Mouse (Mus musculus): ENCODE results near the gene Opcml. TPM values are rescaled to one million over a fixed set of nuclear protein-coding genes. Genes with fewer than 3 reads are reported as not detected.

Gene Opcml
- total and polyA plus RNA-seq, 2 experiments: under 0.01 TPM; not detected in 1

DNA sequence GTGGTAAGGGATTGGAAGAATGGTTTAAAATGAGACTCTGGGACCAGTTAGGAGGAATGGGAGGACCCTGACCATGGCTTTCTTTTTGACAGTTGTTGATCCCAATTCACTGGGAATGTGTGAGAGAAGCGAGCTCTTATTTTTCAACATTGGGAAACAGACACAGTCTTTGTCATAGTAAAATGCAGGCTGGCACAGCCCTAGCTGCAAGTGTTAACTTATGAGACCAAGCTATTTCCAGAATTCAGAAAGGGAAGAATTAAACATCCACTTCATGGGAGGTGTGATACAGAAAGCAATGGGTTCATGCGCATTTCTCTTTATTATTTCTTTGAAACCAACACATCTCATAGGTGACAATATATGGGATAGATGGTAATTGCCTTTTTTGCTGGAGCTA lies 947.4 kb downstream of the Opcml start:
- Histone ChIP-seq H3K27ac (replicated peaks; ENCODE audit: insufficient read depth, low read depth, low read length) (no peak overlapping the region), H3K4me3 (ENCODE audit: insufficient read depth, low read depth, low read length) (no peak overlapping the region), H3K4me1 (ENCODE audit: control insufficient read depth, insufficient read depth, low read length) (no peaks in the 10 kb centered on the region), H3K27me3 (ENCODE audit: control insufficient read depth, insufficient read depth, low read length) (no peaks in the 10 kb centered on the region), H3K79me2 (ENCODE audit: control insufficient read depth, insufficient read depth, low read length) (no peaks in the 10 kb centered on the region), H3K36me3 (ENCODE audit: control insufficient read depth, insufficient read depth, low read length) (no peaks in the 10 kb centered on the region), H3K9ac (ENCODE audit: low read depth, low read length) (no peak overlapping the region)
- TF ChIP-seq CTCF (IDR thresholded peaks at IDR 0.05; ENCODE audit: low read depth, low read length) (no peak), POLR2A (IDR thresholded peaks at IDR 0.05; ENCODE audit: extremely low read depth, insufficient read depth, low read length) (no peak)
- WGBS: 93% methylated on average over 2 of the region's 2 CpGs
- no peak for DNase-seq (ENCODE audit: extremely low read depth, low read depth, low spot score)

DNA sequence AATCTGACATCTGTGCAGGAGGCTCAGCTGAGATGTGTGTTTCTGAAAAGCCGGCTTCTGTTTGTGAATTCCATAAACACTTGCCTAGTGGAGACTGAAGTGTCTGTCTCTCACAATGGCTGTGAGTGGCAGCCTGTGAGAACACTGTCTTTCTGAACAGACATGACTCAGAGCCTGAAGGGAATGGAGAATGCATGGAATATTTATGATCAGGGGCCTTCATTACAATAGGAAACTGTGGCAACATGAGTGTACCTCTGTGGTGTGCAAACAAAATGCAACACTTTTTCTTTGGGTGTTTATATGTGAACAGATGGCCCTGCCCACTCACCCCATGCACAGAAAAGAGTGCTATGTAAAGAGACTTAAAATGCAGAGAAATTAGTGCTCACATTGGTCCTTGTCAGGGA lies 947.9 kb downstream of the Opcml start:
- no peaks in the 10 kb centered on the region for H3K36me3 ChIP-seq (ENCODE audit: control insufficient read depth, insufficient read depth, low read length)
- no peaks in the 10 kb centered on the region for H3K4me1 ChIP-seq (ENCODE audit: control insufficient read depth, insufficient read depth, low read length)
- H3K27ac ChIP-seq (replicated peaks; ENCODE audit: insufficient read depth, low read depth, low read length): no peak overlapping the region
- no peak for DNase-seq (ENCODE audit: extremely low read depth, low read depth, low spot score)
- no peaks in the 10 kb centered on the region for H3K27me3 ChIP-seq (ENCODE audit: control insufficient read depth, insufficient read depth, low read length)
- H3K79me2 ChIP-seq (ENCODE audit: control insufficient read depth, insufficient read depth, low read length): no peaks in the 10 kb centered on the region
- H3K9ac ChIP-seq (ENCODE audit: low read depth, low read length): no peak overlapping the region
- TF ChIP-seq CTCF (IDR thresholded peaks at IDR 0.05; ENCODE audit: low read depth, low read length) (no peak), POLR2A (IDR thresholded peaks at IDR 0.05; ENCODE audit: extremely low read depth, insufficient read depth, low read length) (no peak)
- H3K4me3 ChIP-seq (ENCODE audit: insufficient read depth, low read depth, low read length): no peak overlapping the region
- WGBS: 83% methylated on average over 1 of the region's 1 CpGs

DNA sequence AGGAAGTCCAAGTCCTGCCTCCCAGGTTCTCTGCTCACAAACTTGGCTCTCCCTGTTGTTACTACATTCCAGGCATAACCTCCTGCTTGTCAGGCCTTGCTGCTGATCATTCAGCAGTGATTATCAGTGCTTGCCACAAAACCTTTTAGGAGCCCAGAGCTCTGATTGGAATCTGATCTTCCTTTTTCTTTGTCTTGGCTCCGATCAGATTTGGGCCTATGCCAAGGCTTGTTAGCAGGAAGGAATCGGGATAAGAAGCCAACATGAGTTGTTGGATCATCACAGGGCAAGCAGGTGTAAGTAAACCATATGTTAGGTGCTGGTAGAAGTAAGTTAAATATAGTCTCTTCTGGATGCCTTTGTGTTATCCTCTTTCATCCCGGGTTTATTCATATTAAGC lies 954.2 kb downstream of the Opcml start:
- H3K4me1 ChIP-seq (ENCODE audit: control insufficient read depth, insufficient read depth, low read length): no peaks in the 10 kb centered on the region
- no peaks in the 10 kb centered on the region for H3K36me3 ChIP-seq (ENCODE audit: control insufficient read depth, insufficient read depth, low read length)
- no peaks in the 10 kb centered on the region for H3K79me2 ChIP-seq (ENCODE audit: control insufficient read depth, insufficient read depth, low read length)
- H3K9ac ChIP-seq (ENCODE audit: low read depth, low read length): no peak overlapping the region
- 58% methylated on average over 3 of the region's 3 CpGs for WGBS
- no peaks in the 10 kb centered on the region for H3K27me3 ChIP-seq (ENCODE audit: control insufficient read depth, insufficient read depth, low read length)
- no peak for DNase-seq (ENCODE audit: extremely low read depth, low read depth, low spot score)
- no peak overlapping the region for H3K4me3 ChIP-seq (ENCODE audit: insufficient read depth, low read depth, low read length)
- H3K27ac ChIP-seq (replicated peaks; ENCODE audit: insufficient read depth, low read depth, low read length): no peak overlapping the region
- TF ChIP-seq POLR2A (IDR thresholded peaks at IDR 0.05; ENCODE audit: extremely low read depth, insufficient read depth, low read length): no peak
- no peak for TF ChIP-seq CTCF (IDR thresholded peaks at IDR 0.05; ENCODE audit: low read depth, low read length)

DNA sequence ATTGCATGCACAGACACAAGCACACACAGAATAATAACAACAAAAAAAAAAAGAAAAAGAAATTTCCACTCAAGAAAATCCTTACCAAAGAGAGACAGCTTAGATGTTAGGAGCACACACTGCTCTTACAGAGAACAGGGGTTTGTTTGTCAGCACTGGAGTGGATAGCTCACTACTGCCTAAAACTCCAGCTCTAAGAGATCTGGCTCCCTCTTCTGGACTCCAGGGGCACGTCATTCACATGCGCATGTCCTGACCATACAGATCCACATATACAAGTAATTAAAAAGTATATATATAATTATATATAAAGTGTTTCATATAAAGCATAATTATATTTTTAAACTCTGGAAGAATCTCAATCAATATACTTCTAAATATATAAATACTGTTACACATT lies 958.3 kb downstream of the Opcml start:
- 79% methylated on average over 2 of the region's 2 CpGs for WGBS
- DNase-seq (ENCODE audit: extremely low read depth, low read depth, low spot score): peak; percentile 5
- TF ChIP-seq POLR2A (IDR thresholded peaks at IDR 0.05; ENCODE audit: extremely low read depth, insufficient read depth, low read length) (no peak), CTCF (IDR thresholded peaks at IDR 0.05; ENCODE audit: low read depth, low read length) (peak; percentile 44; the same call in 1 of the 2 replicates)

DNA sequence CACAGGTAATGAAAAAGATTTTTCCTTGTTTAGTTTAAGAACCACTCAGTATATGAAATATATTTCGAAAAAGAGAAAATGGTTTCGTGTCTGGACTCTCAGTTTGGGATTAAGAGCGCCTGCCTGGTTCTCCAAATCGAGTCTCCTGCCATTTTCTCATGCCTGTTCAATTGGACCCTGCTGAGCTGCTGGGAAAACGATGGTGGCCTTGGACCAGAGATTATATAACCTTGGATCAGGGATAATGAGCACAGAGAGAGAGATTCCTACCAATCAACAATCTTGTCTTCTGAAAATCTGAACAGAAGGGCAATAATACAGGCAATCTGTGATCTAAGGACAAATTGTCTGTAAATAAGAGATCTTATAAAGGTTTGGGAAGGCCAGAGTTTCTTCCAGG lies 962.3 kb downstream of the Opcml start:
- no peak for TF ChIP-seq POLR2A (IDR thresholded peaks at IDR 0.05; ENCODE audit: extremely low read depth, insufficient read depth, low read length)
- TF ChIP-seq CTCF (IDR thresholded peaks at IDR 0.05; ENCODE audit: low read depth, low read length): no peak
- 62% methylated on average over 5 of the region's 5 CpGs for WGBS

More for the DNA sequence above, 958.3 kb downstream of the Opcml start:
- no peak overlapping the region for H3K27ac ChIP-seq (replicated peaks; ENCODE audit: insufficient read depth, low read depth, low read length)
- no peaks in the 10 kb centered on the region for H3K36me3 ChIP-seq (ENCODE audit: control insufficient read depth, insufficient read depth, low read length)
- H3K4me3 ChIP-seq (ENCODE audit: insufficient read depth, low read depth, low read length): no peak overlapping the region
- no peaks in the 10 kb centered on the region for H3K4me1 ChIP-seq (ENCODE audit: control insufficient read depth, insufficient read depth, low read length)
- no peaks in the 10 kb centered on the region for H3K79me2 ChIP-seq (ENCODE audit: control insufficient read depth, insufficient read depth, low read length)
- H3K27me3 ChIP-seq (ENCODE audit: control insufficient read depth, insufficient read depth, low read length): no peaks in the 10 kb centered on the region
- no peak overlapping the region for H3K9ac ChIP-seq (ENCODE audit: low read depth, low read length)

GRCm38 (mm10) chr9:28756841-28757451 lies 966.4 kb downstream of the Opcml start:
- no peak for TF ChIP-seq CTCF (IDR thresholded peaks at IDR 0.05; ENCODE audit: low read depth, low read length)
- TF ChIP-seq POLR2A (IDR thresholded peaks at IDR 0.05; ENCODE audit: extremely low read depth, insufficient read depth, low read length): no peak
- H3K9ac ChIP-seq (ENCODE audit: low read depth, low read length): no peak overlapping the region
- no peaks in the 10 kb centered on the region for H3K36me3 ChIP-seq (ENCODE audit: control insufficient read depth, insufficient read depth, low read length)
- 75% methylated on average over 4 of the region's 4 CpGs for WGBS
- H3K27me3 ChIP-seq (ENCODE audit: control insufficient read depth, insufficient read depth, low read length): no peaks in the 10 kb centered on the region
- H3K27ac ChIP-seq (replicated peaks; ENCODE audit: insufficient read depth, low read depth, low read length): no peak overlapping the region
- H3K4me1 ChIP-seq (ENCODE audit: control insufficient read depth, insufficient read depth, low read length): no peaks in the 10 kb centered on the region
- H3K79me2 ChIP-seq (ENCODE audit: control insufficient read depth, insufficient read depth, low read length): no peaks in the 10 kb centered on the region
- DNase-seq (ENCODE audit: extremely low read depth, low read depth, low spot score): no peak
- H3K4me3 ChIP-seq (ENCODE audit: insufficient read depth, low read depth, low read length): no peak overlapping the region

More for the DNA sequence above, 962.3 kb downstream of the Opcml start:
- H3K4me3 ChIP-seq (ENCODE audit: insufficient read depth, low read depth, low read length): no peak overlapping the region
- no peaks in the 10 kb centered on the region for H3K79me2 ChIP-seq (ENCODE audit: control insufficient read depth, insufficient read depth, low read length)
- no peak overlapping the region for H3K27ac ChIP-seq (replicated peaks; ENCODE audit: insufficient read depth, low read depth, low read length)
- no peaks in the 10 kb centered on the region for H3K4me1 ChIP-seq (ENCODE audit: control insufficient read depth, insufficient read depth, low read length)
- H3K9ac ChIP-seq (ENCODE audit: low read depth, low read length): no peak overlapping the region
- no peak for DNase-seq (ENCODE audit: extremely low read depth, low read depth, low spot score)
- no peaks in the 10 kb centered on the region for H3K36me3 ChIP-seq (ENCODE audit: control insufficient read depth, insufficient read depth, low read length)
- no peaks in the 10 kb centered on the region for H3K27me3 ChIP-seq (ENCODE audit: control insufficient read depth, insufficient read depth, low read length)

Data from liver, adult 2 months (tissue).